Mouse (Mus musculus): ENCODE data around the gene Pld6. TPM values are rescaled to one million over a fixed set of nuclear protein-coding genes. Genes with fewer than 3 reads are reported as not detected.

Gene Pld6
- 3.0 and 5.4 TPM in 2 replicates for polyA plus RNA-seq (2014; fragmentation: Nextera tagmentation; extraction: Ambion mirVana)

- Histone ChIP-seq H3K4me1 (ENCODE audit: control insufficient read depth, insufficient read depth, low read length) (peaks cover 10% of the 10 kb centered on the region; the same call in 1 of the 2 replicates), H3K9ac (replicated peaks; ENCODE audit: low read length) (peak within 1 kb of the TSS; percentile 51), H3K4me2 (ENCODE audit: low read length) (peak within 1 kb of the TSS; percentile 83), H3K27ac (replicated peaks; ENCODE audit: low read depth, low read length) (no peak within 1 kb of the TSS), H3K4me3 (replicated peaks; ENCODE audit: low read depth, low read length) (peak within 1 kb of the TSS; percentile 42), H3K36me3 (ENCODE audit: control insufficient read depth, insufficient read depth, low read length) (peaks cover 13% of the 10 kb centered on the region), H3K27me3 (ENCODE audit: control insufficient read depth, insufficient read depth, low read length) (no peaks in the 10 kb centered on the region), H3K9me3 (ENCODE audit: control insufficient read depth, low read length) (no peaks in the 10 kb centered on the region)
- DNase-seq (peak; percentile 73), ATAC-seq (ENCODE audit: low FRiP score, low TSS enrichment) (peak; percentile 24)
- WGBS, result 2% methylated on average over 51 of the region's 51 CpGs
Measured at GRCm38 (mm10) chr11:59787199-59787781, at the start of gene Pld6. Pld6 (minus strand) TSS chr11:59787645.

DNA sequence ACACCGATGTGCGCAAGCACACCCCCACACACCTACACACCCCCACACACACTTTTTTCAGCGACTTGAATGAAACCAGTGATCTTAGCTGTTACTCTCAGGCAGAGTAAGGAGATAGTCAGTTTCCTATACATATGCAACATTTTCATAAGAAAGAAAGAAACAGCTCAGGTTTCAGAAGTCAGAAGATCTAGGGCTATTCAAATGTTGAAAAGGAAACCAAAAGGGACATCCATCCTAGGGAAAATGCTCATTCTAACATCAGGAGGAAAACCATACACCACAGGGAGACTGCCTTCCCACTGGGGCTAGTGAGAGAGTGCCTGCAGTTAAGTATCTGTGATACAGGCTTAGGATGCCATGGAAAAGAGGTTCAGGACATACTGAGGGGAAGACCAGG is 34.2 kb upstream of the Pld6 start:
- H3K4me3 ChIP-seq (replicated peaks; ENCODE audit: low read depth, low read length), result no peak overlapping the region
- no peaks in the 10 kb centered on the region for H3K4me1 ChIP-seq (ENCODE audit: control insufficient read depth, insufficient read depth, low read length)
- H3K27me3 ChIP-seq (ENCODE audit: control insufficient read depth, insufficient read depth, low read length), result no peaks in the 10 kb centered on the region
- no peaks in the 10 kb centered on the region for H3K9me3 ChIP-seq (ENCODE audit: control insufficient read depth, low read length)
- ATAC-seq (ENCODE audit: low FRiP score, low TSS enrichment) (no peak), DNase-seq (no peak)
- 94% methylated on average over 3 of the region's 3 CpGs for WGBS
- no peak overlapping the region for H3K4me2 ChIP-seq (ENCODE audit: low read length)
- H3K9ac ChIP-seq (replicated peaks; ENCODE audit: low read length), result no peak overlapping the region
- H3K36me3 ChIP-seq (ENCODE audit: control insufficient read depth, insufficient read depth, low read length), result peaks cover 97% of the 10 kb centered on the region
- no peak overlapping the region for H3K27ac ChIP-seq (replicated peaks; ENCODE audit: low read depth, low read length)

GRCm38 (mm10) chr11:59817916-59818315 is 30.5 kb upstream of the Pld6 start:
- no peak for ATAC-seq (ENCODE audit: low FRiP score, low TSS enrichment)
- Histone ChIP-seq H3K27me3 (ENCODE audit: control insufficient read depth, insufficient read depth, low read length) (no peaks in the 10 kb centered on the region), H3K9me3 (ENCODE audit: control insufficient read depth, low read length) (no peaks in the 10 kb centered on the region), H3K4me3 (replicated peaks; ENCODE audit: low read depth, low read length) (no peak overlapping the region), H3K27ac (replicated peaks; ENCODE audit: low read depth, low read length) (no peak overlapping the region), H3K9ac (replicated peaks; ENCODE audit: low read length) (no peak overlapping the region), H3K4me2 (ENCODE audit: low read length) (no peak overlapping the region), H3K4me1 (ENCODE audit: control insufficient read depth, insufficient read depth, low read length) (no peaks in the 10 kb centered on the region), H3K36me3 (ENCODE audit: control insufficient read depth, insufficient read depth, low read length) (peaks cover 69% of the 10 kb centered on the region)
- DNase-seq, result no peak
- 98% methylated on average over 3 of the region's 3 CpGs for WGBS

DNA sequence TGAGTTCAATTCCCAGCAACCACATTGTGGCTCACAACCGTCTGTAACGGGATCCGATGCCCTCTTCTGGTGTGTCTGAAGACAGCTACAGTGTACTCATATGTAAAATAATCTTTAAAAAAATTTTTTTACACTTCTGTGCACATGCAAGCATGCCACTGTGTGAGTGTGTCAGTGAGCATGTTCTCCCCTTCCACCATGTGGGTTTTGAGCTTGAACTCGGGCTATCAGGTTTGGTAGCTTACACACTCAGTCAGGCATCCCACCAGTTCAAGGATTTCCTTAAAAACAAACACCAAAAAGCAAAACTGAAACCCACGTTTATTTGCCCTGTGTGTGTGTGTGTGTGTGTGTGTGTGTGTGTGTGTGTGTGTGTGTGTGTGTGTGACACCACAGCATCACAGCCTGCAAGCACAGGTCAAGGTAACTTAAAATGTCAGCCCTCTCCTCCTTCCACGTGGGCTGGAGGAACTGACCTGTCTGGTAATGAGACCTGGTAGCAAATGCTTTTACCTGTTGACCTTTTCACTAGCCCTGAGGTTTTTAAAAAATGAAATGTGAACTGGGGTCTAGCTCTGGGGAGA is 28.1 kb upstream of the Pld6 start:
- 90% methylated on average over 6 of the region's 6 CpGs for WGBS
- Histone ChIP-seq H3K4me3 (replicated peaks; ENCODE audit: low read depth, low read length) (no peak overlapping the region), H3K27me3 (ENCODE audit: control insufficient read depth, insufficient read depth, low read length) (no peaks in the 10 kb centered on the region)

GRCm38 (mm10) chr11:59814936-59815335 is 27.5 kb upstream of the Pld6 start:
- Histone ChIP-seq H3K27ac (replicated peaks; ENCODE audit: low read depth, low read length) (no peak overlapping the region), H3K27me3 (ENCODE audit: control insufficient read depth, insufficient read depth, low read length) (no peaks in the 10 kb centered on the region), H3K36me3 (ENCODE audit: control insufficient read depth, insufficient read depth, low read length) (peaks cover 41% of the 10 kb centered on the region), H3K4me1 (ENCODE audit: control insufficient read depth, insufficient read depth, low read length) (no peaks in the 10 kb centered on the region), H3K9ac (replicated peaks; ENCODE audit: low read length) (no peak overlapping the region), H3K4me3 (replicated peaks; ENCODE audit: low read depth, low read length) (no peak overlapping the region), H3K9me3 (ENCODE audit: control insufficient read depth, low read length) (no peaks in the 10 kb centered on the region), H3K4me2 (ENCODE audit: low read length) (no peak overlapping the region)
- no peak for ATAC-seq (ENCODE audit: low FRiP score, low TSS enrichment)
- 93% methylated on average over 6 of the region's 6 CpGs for WGBS
- DNase-seq, result no peak

More for the DNA sequence above, 28.1 kb upstream of the Pld6 start:
- Histone ChIP-seq H3K4me1 (ENCODE audit: control insufficient read depth, insufficient read depth, low read length) (no peaks in the 10 kb centered on the region), H3K4me2 (ENCODE audit: low read length) (no peak overlapping the region), H3K27ac (replicated peaks; ENCODE audit: low read depth, low read length) (no peak overlapping the region), H3K9ac (replicated peaks; ENCODE audit: low read length) (no peak overlapping the region), H3K9me3 (ENCODE audit: control insufficient read depth, low read length) (no peaks in the 10 kb centered on the region), H3K36me3 (ENCODE audit: control insufficient read depth, insufficient read depth, low read length) (peaks cover 47% of the 10 kb centered on the region)
- DNase-seq, result no peak
- no peak for ATAC-seq (ENCODE audit: low FRiP score, low TSS enrichment)

DNA sequence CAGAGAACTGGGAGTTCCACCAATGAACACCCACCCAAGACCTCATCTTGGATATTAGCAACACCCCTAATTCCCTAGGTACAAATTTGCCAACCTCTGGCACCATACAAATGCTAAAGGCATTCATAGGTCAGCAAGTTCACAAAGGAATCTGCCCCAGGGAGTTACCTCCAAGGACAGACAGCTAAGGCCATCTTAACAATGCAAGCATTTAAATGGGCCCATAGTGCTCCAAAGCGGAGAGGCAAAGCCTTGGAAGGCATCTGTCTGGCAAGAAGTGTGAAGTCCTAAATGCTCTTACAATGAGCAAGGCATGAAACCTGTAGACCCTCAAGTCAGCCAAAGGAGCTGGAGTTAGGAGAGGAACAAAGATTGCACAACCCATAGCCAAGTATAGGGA is 26.9 kb upstream of the Pld6 start:
- no peaks in the 10 kb centered on the region for H3K4me1 ChIP-seq (ENCODE audit: control insufficient read depth, insufficient read depth, low read length)
- no peak overlapping the region for H3K4me2 ChIP-seq (ENCODE audit: low read length)
- no peaks in the 10 kb centered on the region for H3K27me3 ChIP-seq (ENCODE audit: control insufficient read depth, insufficient read depth, low read length)
- no peak overlapping the region for H3K27ac ChIP-seq (replicated peaks; ENCODE audit: low read depth, low read length)
- H3K9ac ChIP-seq (replicated peaks; ENCODE audit: low read length), result no peak overlapping the region
- 80% methylated on average over 1 of the region's 1 CpGs for WGBS
- no peak for ATAC-seq (ENCODE audit: low FRiP score, low TSS enrichment)
- peaks cover 35% of the 10 kb centered on the region for H3K36me3 ChIP-seq (ENCODE audit: control insufficient read depth, insufficient read depth, low read length)
- no peak overlapping the region for H3K4me3 ChIP-seq (replicated peaks; ENCODE audit: low read depth, low read length)
- no peaks in the 10 kb centered on the region for H3K9me3 ChIP-seq (ENCODE audit: control insufficient read depth, low read length)
- DNase-seq, result no peak

- no peak overlapping the region for H3K4me2 ChIP-seq (ENCODE audit: low read length)
- H3K27me3 ChIP-seq (ENCODE audit: control insufficient read depth, insufficient read depth, low read length), result no peaks in the 10 kb centered on the region
- 75% methylated on average over 3 of the region's 3 CpGs for WGBS
- DNase-seq, result no peak
- no peak overlapping the region for H3K27ac ChIP-seq (replicated peaks; ENCODE audit: low read depth, low read length)
- no peak overlapping the region; the same call in 1 of the 2 replicates for H3K9ac ChIP-seq (replicated peaks; ENCODE audit: low read length)
- no peak for ATAC-seq (ENCODE audit: low FRiP score, low TSS enrichment)
- peaks cover 25% of the 10 kb centered on the region for H3K36me3 ChIP-seq (ENCODE audit: control insufficient read depth, insufficient read depth, low read length)
- no peaks in the 10 kb centered on the region for H3K9me3 ChIP-seq (ENCODE audit: control insufficient read depth, low read length)
- peaks cover 10% of the 10 kb centered on the region for H3K4me1 ChIP-seq (ENCODE audit: control insufficient read depth, insufficient read depth, low read length)
- H3K4me3 ChIP-seq (replicated peaks; ENCODE audit: low read depth, low read length), result no peak overlapping the region
Measured at GRCm38 (mm10) chr11:59813276-59813675, 25.8 kb upstream of the Pld6 start.

DNA sequence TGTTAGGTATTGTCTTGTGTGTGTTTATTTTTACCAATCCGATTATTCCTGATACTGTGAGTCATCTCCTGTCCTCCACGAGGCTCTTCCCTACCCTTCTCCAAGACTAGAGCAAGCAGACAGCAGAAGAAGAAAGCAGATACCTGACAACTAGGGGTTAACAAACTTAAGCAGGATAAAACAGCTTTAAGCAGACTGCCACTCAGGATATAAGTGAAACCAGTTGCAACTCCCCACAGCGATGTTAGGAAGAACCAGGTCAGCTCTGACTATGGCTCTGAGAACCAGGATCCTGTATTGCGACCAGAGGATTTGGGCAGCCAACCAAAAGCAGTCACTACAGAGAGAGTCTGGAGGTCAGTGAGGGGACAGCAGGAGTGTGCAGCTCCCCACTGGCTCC is 23.8 kb upstream of the Pld6 start:
- no peaks in the 10 kb centered on the region for H3K9me3 ChIP-seq (ENCODE audit: control insufficient read depth, low read length)
- no peak overlapping the region for H3K27ac ChIP-seq (replicated peaks; ENCODE audit: low read depth, low read length)
- DNase-seq (no peak), ATAC-seq (ENCODE audit: low FRiP score, low TSS enrichment) (no peak)
- no peak overlapping the region for H3K4me3 ChIP-seq (replicated peaks; ENCODE audit: low read depth, low read length)
- H3K36me3 ChIP-seq (ENCODE audit: control insufficient read depth, insufficient read depth, low read length), result peaks cover 21% of the 10 kb centered on the region
- H3K9ac ChIP-seq (replicated peaks; ENCODE audit: low read length), result no peak overlapping the region
- whole genome bisulfite sequencing, result 84% methylated on average over 4 of the region's 4 CpGs
- peaks cover 10% of the 10 kb centered on the region for H3K4me1 ChIP-seq (ENCODE audit: control insufficient read depth, insufficient read depth, low read length)
- no peak overlapping the region for H3K4me2 ChIP-seq (ENCODE audit: low read length)
- H3K27me3 ChIP-seq (ENCODE audit: control insufficient read depth, insufficient read depth, low read length), result no peaks in the 10 kb centered on the region
